Mouse (Mus musculus): Measurements from ENCODE around the gene Taok3.
"Not testable (repeated sequence)": the region's sequence is repeated elsewhere in the genome, so short reads cannot be mapped to it uniquely, and the experiment has no call there.

Taok3 gene

DNA sequence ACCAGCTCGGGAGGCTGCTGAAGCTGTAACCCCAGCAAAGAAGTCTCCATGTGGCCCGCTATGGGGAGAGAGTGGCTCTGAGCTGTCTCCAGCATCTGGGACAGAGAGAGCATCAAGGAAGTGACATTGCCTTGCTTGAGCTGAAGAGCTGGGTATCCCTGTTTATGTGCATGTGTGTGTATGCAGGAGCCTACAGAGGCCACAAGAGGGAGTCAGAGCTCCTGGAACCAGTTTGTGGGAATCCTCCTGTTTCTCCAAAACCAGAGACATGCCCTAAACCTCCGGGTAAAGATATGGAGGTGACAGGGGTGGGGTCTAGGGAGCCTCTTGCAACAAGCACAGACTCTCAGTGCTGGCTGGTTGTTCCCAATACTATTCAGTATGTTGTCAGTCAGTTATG is 171.4 kb downstream of the Taok3 start:
- no peak for DNase-seq (ENCODE audit: inconsistent age in 2 of 2, low spot score in 1 of 2)

DNA sequence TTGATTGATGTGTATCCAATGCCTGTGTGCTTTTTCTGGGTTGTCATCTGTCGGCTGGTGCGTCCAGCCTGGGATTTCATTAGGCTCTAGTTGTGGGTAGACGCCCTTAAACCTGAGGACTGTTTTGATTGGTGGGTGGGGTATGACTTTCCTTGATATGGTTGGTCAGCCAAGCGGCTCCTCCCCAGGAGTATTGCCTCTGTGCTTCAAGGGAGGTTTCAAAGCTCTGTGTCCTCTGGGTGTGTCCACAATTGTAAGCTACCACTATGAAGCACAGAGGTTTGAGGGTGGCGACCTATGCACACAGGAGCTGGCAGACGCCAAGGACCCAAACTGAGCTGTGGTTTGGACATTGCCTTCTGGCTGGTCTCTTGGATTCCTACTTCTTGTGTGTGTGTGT is 172.6 kb downstream of the Taok3 start:
- no peak for DNase-seq (ENCODE audit: inconsistent age in 2 of 2, low spot score in 1 of 2)

DNA sequence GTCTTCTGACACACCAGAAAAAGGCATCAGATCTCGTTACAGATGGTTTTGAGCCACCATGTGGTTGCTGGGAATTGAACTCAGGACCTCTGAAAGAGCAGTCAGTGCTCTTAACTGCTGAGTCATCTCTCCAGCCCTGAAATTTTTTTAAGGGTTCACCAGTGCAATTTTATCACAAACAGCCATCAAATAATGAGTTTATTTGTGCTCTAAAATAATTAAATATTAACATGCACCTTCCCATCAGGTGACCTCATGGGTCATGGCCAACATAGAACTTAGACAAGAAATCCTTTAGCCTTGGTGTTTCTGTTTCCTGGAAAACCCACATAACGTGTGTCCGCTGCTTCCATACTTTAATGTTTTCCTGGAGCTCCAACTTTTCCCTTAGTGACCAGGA is 173.8 kb downstream of the Taok3 start:
- DNase-seq (ENCODE audit: inconsistent age in 2 of 2, low spot score in 1 of 2), result not testable (repeated sequence)

DNA sequence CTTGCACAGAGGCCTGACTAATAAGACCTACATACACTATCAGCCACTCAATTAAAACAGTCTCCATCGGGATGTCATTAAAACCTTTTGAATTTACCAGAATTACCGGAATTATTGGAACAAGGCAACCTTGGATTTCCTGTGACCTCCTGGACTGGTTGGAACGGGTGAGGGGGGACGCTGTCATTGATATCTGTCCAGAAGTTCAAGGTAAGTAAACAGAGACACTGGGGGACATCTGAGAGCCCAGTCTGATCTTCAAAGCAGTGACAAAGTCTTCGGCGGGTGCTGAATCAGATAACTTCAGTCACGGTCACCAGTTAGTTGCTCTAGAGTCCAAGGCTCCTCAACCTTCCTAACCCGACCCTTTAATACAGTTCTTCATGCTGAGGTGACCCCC is 175.1 kb downstream of the Taok3 start:
- peak; percentile 64 to 85 for DNase-seq (ENCODE audit: inconsistent age in 2 of 2, low spot score in 1 of 2)

DNA sequence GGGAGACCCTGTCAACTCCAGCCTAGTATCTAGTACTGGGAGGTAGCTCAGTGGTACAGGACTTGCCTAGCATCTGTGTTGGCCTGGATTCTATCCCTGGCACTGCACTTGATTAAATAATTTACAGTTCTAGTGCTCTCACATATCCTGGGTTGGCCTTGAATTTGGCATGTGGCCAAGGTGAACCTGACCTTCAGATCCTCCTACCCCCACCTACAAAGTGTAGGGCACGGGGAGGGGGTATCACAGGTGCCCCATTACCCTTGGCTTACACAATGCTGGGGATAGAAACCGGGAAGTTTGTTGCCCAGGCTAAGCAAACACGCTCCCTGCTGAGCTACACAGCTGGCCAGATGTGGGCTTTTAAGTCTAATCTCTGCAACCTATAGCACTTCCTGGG is 183.0 kb downstream of the Taok3 start:
- peak in 1 of 2 experiments; percentile 77 for DNase-seq (ENCODE audit: inconsistent age in 2 of 2, low spot score in 1 of 2)

DNA sequence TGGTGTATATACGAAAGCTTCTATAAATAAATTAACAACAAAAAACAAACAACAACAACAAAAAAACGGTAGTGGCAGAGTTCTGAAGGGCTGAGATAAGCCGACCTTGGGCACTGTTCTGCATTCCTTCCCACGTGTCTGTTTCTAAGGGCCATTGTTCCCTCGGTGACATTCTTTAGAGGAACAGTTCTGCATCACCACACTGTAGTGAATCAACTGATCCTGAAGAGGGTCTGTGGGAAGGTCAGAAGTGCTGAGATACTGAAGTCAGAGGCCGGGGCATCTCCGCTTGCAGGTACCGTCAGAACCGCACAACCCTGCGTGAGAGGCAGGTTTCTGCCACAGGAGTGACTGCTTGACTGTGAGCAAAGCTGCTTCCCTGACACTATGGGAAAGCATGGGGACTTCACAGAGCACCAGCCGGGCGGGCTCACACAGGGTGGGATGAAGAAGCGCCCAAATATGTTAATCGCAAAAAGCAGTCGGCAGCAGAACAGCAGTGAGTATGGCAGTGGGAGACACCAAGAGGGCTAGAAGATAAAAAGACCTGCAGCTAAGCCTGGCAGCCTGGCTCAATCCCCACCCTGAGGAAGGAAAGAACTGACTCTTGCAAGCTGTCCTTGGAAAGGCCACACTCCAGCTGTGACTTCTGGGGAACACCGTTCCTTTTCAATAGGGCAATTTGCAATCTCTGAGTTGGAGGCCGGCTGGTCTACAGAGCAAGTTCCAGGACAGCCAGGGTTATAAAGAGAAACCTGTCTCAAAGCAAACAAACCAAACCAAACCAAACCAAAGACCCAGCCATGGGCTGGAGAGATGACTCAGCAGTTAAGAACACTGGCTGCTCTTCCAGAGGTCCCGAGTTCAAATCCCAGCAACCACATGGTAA is 184.0 kb downstream of the Taok3 start:
- peak; percentile 57 to 81 for DNase-seq (ENCODE audit: inconsistent age in 2 of 2, low spot score in 1 of 2)

DNA sequence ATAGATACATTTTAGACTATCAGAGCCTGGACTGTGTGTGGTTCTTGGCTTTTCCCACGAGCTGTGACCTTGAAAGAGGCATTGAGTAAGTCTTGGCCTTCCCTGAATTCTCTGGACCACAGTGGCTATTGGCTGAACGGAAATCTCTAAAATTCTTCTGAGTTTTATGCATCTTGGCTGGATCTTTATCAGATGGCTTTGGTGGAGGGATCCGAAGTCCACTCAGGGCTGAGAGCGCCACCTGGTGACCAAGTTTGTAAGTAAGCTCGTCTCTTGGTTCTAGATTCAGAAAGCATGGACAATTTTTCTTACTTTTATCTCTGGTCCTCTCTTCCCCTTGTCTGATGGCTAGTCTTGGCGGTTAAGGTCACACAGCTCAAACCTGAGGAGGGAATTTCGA is 185.0 kb downstream of the Taok3 start:
- peak; percentile 86 to 95 for DNase-seq (ENCODE audit: inconsistent age in 2 of 2, low spot score in 1 of 2)

DNA sequence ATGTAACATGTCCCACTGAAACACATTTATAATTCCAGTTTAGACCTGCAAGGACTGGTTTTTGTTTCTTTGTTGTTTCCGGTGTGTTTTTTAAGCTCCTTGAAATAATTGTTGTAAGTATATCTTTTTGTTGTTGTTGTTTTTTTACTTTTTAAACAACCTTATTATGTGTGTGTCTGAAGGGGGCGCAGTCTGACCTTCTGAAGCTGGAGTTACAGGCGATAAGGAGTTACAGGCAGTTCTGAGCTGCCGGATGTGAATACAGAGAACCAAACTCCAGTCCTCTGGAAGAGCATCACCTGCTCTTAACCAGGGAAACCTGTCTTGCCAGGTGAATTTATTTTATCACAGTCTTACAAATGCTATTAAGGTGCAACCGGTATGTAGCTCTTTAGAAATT is 185.8 kb downstream of the Taok3 start:
- DNase-seq (ENCODE audit: inconsistent age in 2 of 2, low spot score in 1 of 2), result no peak

DNA sequence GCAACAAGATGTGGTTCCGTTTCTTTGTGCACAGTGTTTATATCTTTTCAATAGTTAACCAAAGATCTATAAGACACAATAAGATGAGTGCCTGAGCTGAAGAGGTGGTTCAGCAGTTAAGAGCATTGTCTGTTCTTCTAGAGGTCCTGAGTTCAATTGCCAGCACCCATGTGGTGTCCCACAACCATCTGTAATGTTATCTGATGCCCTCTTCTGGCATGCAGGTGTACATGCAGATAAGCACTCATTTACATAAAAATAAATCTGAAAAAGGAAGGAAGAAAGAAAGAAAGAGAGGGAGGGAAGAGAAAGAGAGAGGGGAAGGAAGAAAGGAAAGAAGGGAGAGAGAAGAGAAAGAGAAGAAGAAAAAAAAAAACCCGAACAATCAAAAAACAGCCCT is 186.9 kb downstream of the Taok3 start:
- DNase-seq (ENCODE audit: inconsistent age in 2 of 2, low spot score in 1 of 2), result no peak

DNA sequence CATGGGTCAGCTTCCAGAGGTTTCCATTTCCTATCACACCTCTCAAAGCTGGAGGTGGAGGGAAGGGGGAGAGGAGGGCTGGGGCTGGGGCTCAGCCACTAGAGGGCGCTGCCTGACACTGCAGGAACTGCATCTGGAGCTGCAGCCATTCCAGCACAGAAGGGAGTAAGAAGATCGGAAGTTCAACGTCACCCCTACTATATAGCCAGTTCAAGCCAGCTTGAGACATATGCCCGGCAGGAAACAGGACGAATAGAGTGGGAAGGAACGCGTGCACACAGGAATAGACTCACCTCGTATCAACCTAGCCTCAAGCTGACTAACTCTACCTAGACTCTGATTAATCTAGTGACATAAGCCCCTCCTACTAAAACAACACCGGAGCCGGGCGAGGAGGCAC is 187.8 kb downstream of the Taok3 start:
- DNase-seq (ENCODE audit: inconsistent age in 2 of 2, low spot score in 1 of 2), result peak; percentile 83 to 93

DNA sequence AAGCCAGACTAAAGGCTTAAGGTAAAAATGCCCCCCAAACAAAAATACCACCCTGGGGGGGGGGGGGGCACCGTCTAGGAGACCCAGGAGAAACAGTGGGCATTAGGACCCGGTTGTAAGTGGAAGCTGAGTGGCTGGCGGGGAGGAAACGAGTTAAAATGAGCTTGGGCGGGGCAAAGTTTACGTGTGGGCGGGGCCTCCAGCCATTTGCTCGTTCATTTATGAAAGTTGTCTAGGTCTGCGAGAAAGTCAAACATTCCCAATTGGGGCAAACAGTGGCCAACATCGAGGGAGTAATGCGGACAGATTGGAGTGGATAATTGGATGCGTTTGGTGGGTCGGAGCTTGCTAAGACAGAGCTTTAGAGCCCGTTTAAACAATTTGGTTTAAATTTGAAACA is 193.5 kb downstream of the Taok3 start:
- peak; percentile 73 to 89 for DNase-seq (ENCODE audit: inconsistent age in 2 of 2, low spot score in 1 of 2)

DNA sequence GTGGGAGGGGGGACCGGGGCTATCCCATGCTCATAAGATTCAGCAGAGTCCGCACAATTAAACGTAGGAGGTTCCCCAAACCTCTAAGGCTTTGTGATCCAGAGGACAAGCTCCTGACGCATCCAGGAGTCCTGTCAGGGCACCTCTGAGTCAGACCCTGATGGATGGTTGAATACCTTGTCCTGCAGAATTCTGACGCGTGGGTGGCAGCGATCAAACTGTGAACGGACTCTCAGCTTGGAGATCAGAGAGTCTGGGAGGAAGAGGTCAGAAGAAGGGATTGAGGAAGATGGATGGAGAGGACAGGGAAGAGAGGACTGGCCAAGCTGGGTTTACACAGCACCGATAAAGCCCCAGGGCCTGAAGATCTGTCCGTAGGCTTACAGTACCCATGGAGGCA is 194.0 kb downstream of the Taok3 start:
- DNase-seq (ENCODE audit: inconsistent age in 2 of 2, low spot score in 1 of 2), result peak; percentile 64 to 79

DNA sequence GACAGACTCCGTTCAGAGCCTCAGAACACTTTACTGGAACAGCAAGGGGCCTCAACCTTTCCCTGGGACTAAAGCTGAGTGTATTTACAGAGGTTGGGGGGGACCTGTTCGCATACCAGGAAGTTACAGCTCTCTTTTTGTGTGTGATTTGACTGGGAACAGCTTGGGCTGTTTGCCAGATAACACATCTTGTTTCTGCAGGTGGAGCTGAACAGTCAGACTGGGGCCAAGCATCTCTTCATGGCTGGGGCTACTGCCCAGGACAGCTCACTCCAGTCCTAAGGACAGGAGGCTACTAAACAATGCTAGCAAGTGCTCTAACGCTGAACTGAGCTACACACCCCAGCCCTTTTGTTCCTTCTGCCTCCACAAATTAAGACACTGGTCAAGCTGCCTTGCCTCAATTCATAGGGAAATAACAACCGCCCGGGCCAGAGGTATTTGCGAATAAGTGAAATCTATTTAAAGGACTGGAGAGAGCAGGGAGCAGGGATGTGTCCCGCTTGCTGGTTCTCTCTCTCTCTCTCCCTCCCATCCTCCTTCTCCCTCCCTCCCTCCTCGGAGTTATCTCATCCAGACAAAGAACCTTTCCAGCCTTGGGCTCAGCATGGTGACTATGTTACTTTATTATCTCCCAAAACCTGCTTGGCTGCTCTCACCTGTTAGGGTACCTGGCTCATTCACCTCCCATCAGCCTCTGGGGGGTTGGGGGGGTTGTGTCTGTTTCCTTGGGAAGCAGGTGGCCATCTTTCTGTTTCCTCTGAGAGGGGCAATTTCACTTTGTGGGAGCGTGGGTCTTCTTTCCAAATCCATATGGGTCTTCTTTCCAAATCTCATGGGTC is 194.9 kb downstream of the Taok3 start:
- peak in 1 of 2 experiments; percentile 46 for DNase-seq (ENCODE audit: inconsistent age in 2 of 2, low spot score in 1 of 2)

DNA sequence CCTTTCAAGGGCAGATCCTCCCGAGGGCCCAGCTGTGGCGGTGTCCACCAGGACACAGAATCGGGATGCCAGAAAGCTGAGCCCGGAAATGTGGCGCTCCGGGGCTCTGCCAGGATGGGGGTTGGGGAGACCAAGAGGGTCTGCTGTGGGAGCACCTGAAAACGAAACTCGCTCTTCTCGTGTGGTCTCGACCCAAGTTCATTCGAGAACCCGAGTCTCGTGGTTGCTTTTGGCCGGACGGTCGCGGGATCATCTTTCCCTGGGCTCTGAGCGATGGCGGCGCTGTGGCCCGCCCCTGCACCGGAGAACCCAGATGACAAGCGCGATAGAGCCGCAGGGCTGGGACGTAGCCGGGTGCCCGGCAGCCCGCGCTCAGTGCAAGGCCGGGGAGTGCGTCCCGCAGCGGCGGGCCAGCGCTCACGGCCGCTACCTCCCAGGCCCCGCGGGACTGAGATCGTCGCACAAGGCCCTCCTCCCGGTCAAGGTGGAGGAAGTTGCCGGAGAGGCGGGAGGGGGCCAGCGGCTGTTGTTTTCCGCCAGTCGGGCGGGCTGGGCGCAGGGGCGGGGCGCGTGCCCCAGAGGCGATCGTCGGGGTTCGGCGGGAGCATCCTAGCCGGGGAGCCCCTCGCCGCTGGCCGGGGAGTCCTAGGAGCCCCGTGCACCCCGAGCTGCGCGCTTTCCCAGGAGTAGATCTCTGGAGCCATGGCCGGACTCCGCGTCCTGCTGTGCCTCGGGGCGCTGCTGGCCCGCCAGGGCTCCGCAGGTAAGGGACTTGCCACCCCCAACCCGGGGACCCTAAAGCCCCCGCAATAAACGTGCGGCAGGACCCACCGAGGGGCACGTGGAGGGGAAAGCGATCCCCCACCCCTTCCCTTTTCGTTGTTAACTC is 199.1 kb downstream of the Taok3 start, which contains the start of gene Vsig10:
Vsig10 (plus strand) TSS at position 343 of the 889 bp plus-strand sequence.
- peak; percentile 85 to 94 for DNase-seq (ENCODE audit: inconsistent age in 2 of 2, low spot score in 1 of 2)

DNA sequence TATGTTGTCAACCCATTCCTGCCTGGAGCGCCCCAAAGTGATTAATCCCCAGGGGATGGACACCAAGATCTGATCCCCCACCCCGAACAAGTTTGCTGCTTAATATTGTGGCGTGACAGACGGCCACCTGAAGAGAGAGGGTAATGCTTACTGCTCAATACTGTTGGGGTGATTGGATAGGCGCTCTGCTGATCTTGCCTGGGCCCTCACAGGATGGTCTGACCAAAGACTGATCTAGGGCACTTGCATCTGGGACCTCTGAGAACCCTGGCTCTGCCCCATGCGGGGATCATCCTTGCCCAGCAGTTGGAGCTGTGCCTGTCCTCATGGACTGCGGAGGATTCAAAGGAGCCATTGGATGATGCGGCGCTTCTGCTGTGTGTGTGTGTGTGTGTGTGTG is 203.8 kb downstream of the Taok3 start:
- DNase-seq (ENCODE audit: inconsistent age in 2 of 2, low spot score in 1 of 2), result peak in 1 of 2 experiments; percentile 22
